In genomic region chr9:19769701-19770100, GRCm38 (mm10) we compare ENCODE assay signal across 46 mouse cellular contexts. TPM values are rescaled to one million over a fixed set of nuclear protein-coding genes. Genes with fewer than 3 reads are reported as not detected.
"Had no signal": no experiment of that assay in that cellular context is flagged by ENCODE, and none has a peak within 500 bp of the region (broad histone marks: within the 10 kb centered on the region; RNA-seq: fewer than 3 reads in every experiment).

No protein-coding gene starts in this region.

- H3K9me3 ChIP-seq: limb, embryonic 15.5 days; lung, embryonic 15.5 days had no signal

- H3K4me2 ChIP-seq: limb, embryonic 12.5 days; limb, embryonic 13.5 days; limb, embryonic 15.5 days; liver, embryonic 11.5 days; liver, embryonic 12.5 days; liver, embryonic 13.5 days; liver, embryonic 15.5 days; lung, embryonic 14.5 days; lung, embryonic 15.5 days; midbrain, embryonic 11.5 days; midbrain, embryonic 12.5 days; midbrain, embryonic 13.5 days; midbrain, embryonic 15.5 days had no signal

- DNase-seq: left cerebral cortex, postnatal 4 days; liver; liver, embryonic 13.5 days; liver, postnatal 0 days; lung, adult 2 months; lung, embryonic 14.5 days; lung, postnatal 10 days; lung, postnatal 14 days; lung, postnatal 36 days; lung, postnatal 4 days; midbrain, embryonic 14.5 days had no signal

- H3K27me3 ChIP-seq: limb, embryonic 12.5 days; limb, embryonic 13.5 days; limb, embryonic 15.5 days; liver, embryonic 12.5 days; liver, embryonic 13.5 days; liver, embryonic 15.5 days; lung, embryonic 15.5 days; megakaryocyte, embryonic 14.5 days; midbrain, embryonic 12.5 days; midbrain, embryonic 13.5 days; midbrain, embryonic 15.5 days had no signal

- H3K4me3 ChIP-seq: limb, embryonic 10.5 days; limb, embryonic 12.5 days; limb, embryonic 13.5 days; limb, embryonic 15.5 days; liver, embryonic 12.5 days; liver, embryonic 13.5 days; liver, embryonic 15.5 days; lung, embryonic 15.5 days; megakaryocyte, embryonic 14.5 days; midbrain, embryonic 10.5 days; midbrain, embryonic 12.5 days; midbrain, embryonic 13.5 days; midbrain, embryonic 15.5 days; myocyte had no signal

- H3K36me3 ChIP-seq: limb, embryonic 10.5 days; limb, embryonic 12.5 days; limb, embryonic 13.5 days; limb, embryonic 15.5 days; liver, embryonic 12.5 days; liver, embryonic 13.5 days; liver, embryonic 15.5 days; lung, embryonic 15.5 days; midbrain, embryonic 10.5 days; midbrain, embryonic 12.5 days; midbrain, embryonic 13.5 days; midbrain, embryonic 15.5 days had no signal

- ATAC-seq: liver, embryonic 12.5 days; liver, postnatal 0 days; lung, postnatal 0 days; midbrain, embryonic 13.5 days; midbrain, embryonic 15.5 days; midbrain, embryonic 16.5 days had no signal

- H3K4me1 ChIP-seq: limb, embryonic 10.5 days; limb, embryonic 12.5 days; limb, embryonic 13.5 days; limb, embryonic 15.5 days; liver, embryonic 12.5 days; liver, embryonic 13.5 days; liver, embryonic 15.5 days; lung, embryonic 15.5 days; midbrain, embryonic 10.5 days; midbrain, embryonic 12.5 days; midbrain, embryonic 13.5 days; midbrain, embryonic 15.5 days had no signal

- H3K27ac ChIP-seq: limb, embryonic 10.5 days; limb, embryonic 12.5 days; limb, embryonic 13.5 days; limb, embryonic 15.5 days; liver, embryonic 12.5 days; liver, embryonic 13.5 days; liver, embryonic 14.5 days; liver, embryonic 15.5 days; lung, embryonic 15.5 days; macrophage; midbrain, embryonic 10.5 days; midbrain, embryonic 12.5 days; midbrain, embryonic 13.5 days; midbrain, embryonic 15.5 days had no signal

- H3K9ac ChIP-seq: limb, embryonic 12.5 days; limb, embryonic 13.5 days; limb, embryonic 15.5 days; liver, embryonic 12.5 days; liver, embryonic 13.5 days; liver, embryonic 14.5 days; liver, embryonic 15.5 days; liver, postnatal 0 days; lung, embryonic 14.5 days; lung, embryonic 15.5 days; midbrain, embryonic 12.5 days; midbrain, embryonic 13.5 days; midbrain, embryonic 15.5 days had no signal

RNA-seq across cellular contexts. Expression of gene Olfr58, which starts 10.4 kb away (rescaled TPM):
- total RNA-seq: left cerebral cortex, adult 8-10 months; left cerebral cortex, postnatal 10 days; left cerebral cortex, postnatal 14 days; left cerebral cortex, postnatal 25 days; left cerebral cortex, postnatal 36 days; left cerebral cortex, postnatal 4 days; liver, adult 2 months; megakaryocyte progenitor cell, adult 5-6 weeks; megakaryocyte, adult 5-6 weeks; megakaryocyte-erythroid progenitor cell, adult 5-6 weeks; midbrain, postnatal 0 days; monocyte, adult 5-6 weeks had no signal
- polyA plus RNA-seq: limb, embryonic 10.5 days; limb, embryonic 11.5 days; limb, embryonic 12.5 days; limb, embryonic 13.5 days; limb, embryonic 15.5 days; liver, adult 2 months; liver, embryonic 11.5 days; liver, embryonic 12.5 days; liver, embryonic 13.5 days; liver, embryonic 14.5 days; liver, embryonic 15.5 days; liver, embryonic 16.5 days; liver, postnatal 0 days; lung, adult 2 months; lung, embryonic 14.5 days; lung, embryonic 15.5 days; lung, embryonic 16.5 days; lung, postnatal 0 days; macrophage; midbrain, embryonic 10.5 days; midbrain, embryonic 11.5 days; midbrain, embryonic 12.5 days; midbrain, embryonic 13.5 days; midbrain, embryonic 14.5 days; midbrain, embryonic 15.5 days; midbrain, embryonic 16.5 days; midbrain, postnatal 0 days; myocyte; neural tube, embryonic 11.5 days had no signal

RNA-seq across cellular contexts. Expression of gene Olfr859, which starts 35.0 kb away (rescaled TPM):
- total RNA-seq: left cerebral cortex, adult 8-10 months; left cerebral cortex, postnatal 10 days; left cerebral cortex, postnatal 14 days; left cerebral cortex, postnatal 25 days; left cerebral cortex, postnatal 36 days; left cerebral cortex, postnatal 4 days; liver, adult 2 months; megakaryocyte progenitor cell, adult 5-6 weeks; megakaryocyte, adult 5-6 weeks; megakaryocyte-erythroid progenitor cell, adult 5-6 weeks; monocyte, adult 5-6 weeks had no signal
- polyA plus RNA-seq: limb, embryonic 10.5 days; limb, embryonic 11.5 days; limb, embryonic 12.5 days; limb, embryonic 13.5 days; limb, embryonic 14.5 days; limb, embryonic 15.5 days; liver, adult 2 months; liver, embryonic 11.5 days; liver, embryonic 12.5 days; liver, embryonic 13.5 days; liver, embryonic 14.5 days; liver, embryonic 15.5 days; liver, embryonic 16.5 days; liver, postnatal 0 days; lung, adult 2 months; lung, embryonic 14.5 days; lung, embryonic 15.5 days; lung, embryonic 16.5 days; lung, postnatal 0 days; macrophage; midbrain, embryonic 10.5 days; midbrain, embryonic 11.5 days; midbrain, embryonic 12.5 days; midbrain, embryonic 13.5 days; midbrain, embryonic 14.5 days; midbrain, embryonic 15.5 days; midbrain, embryonic 16.5 days; midbrain, postnatal 0 days; myocyte; neural tube, embryonic 11.5 days had no signal
